40 mouse cellular contexts compared by ENCODE assay signal in genomic region chr17:23574130-23574529, GRCm38 (mm10). TPM values are rescaled to one million over a fixed set of nuclear protein-coding genes. Genes with fewer than 3 reads are reported as not detected.
"Had no signal": no experiment of that assay in that cellular context is flagged by ENCODE, and none has a peak within 500 bp of the region (broad histone marks: within the 10 kb centered on the region; RNA-seq: fewer than 3 reads in every experiment).

No protein-coding gene starts in this region.

- H3K4me3 ChIP-seq: heart, embryonic 10.5 days; heart, embryonic 12.5 days; heart, embryonic 13.5 days; heart, embryonic 15.5 days; hindbrain, embryonic 10.5 days; hindbrain, embryonic 12.5 days; hindbrain, embryonic 13.5 days; hindbrain, embryonic 15.5 days; intestine, embryonic 15.5 days; kidney, embryonic 15.5 days; layer of hippocampus, adult 2 months; left cerebral cortex, adult 2 months had no signal

- H3K27me3 ChIP-seq: heart, embryonic 12.5 days; heart, embryonic 13.5 days; heart, embryonic 15.5 days; hindbrain, embryonic 12.5 days; hindbrain, embryonic 13.5 days; hindbrain, embryonic 15.5 days; intestine, embryonic 15.5 days; kidney, embryonic 15.5 days had no signal

- H3K4me2 ChIP-seq: heart, embryonic 11.5 days; heart, embryonic 12.5 days; heart, embryonic 13.5 days; heart, embryonic 15.5 days; hindbrain, embryonic 12.5 days; hindbrain, embryonic 13.5 days; hindbrain, embryonic 14.5 days; hindbrain, embryonic 15.5 days; intestine, embryonic 15.5 days; kidney, embryonic 15.5 days had no signal

- H3K4me1 ChIP-seq: heart, embryonic 10.5 days; heart, embryonic 12.5 days; heart, embryonic 13.5 days; heart, embryonic 15.5 days; hindbrain, embryonic 10.5 days; hindbrain, embryonic 12.5 days; hindbrain, embryonic 13.5 days; hindbrain, embryonic 15.5 days; intestine, embryonic 15.5 days; kidney, embryonic 15.5 days had no signal

- ATAC-seq: hindbrain, embryonic 16.5 days; hindbrain, postnatal 0 days; inflammation-experienced regulatory T-cells, adult 6 months; intestine, embryonic 16.5 days had no signal

- H3K9me3 ChIP-seq: heart, embryonic 10.5 days; heart, embryonic 15.5 days; hindbrain, embryonic 12.5 days; hindbrain, embryonic 15.5 days; intestine, embryonic 15.5 days had no signal

- H3K27ac ChIP-seq: heart, embryonic 10.5 days; heart, embryonic 13.5 days; heart, embryonic 15.5 days; hindbrain, embryonic 10.5 days; hindbrain, embryonic 12.5 days; hindbrain, embryonic 13.5 days; hindbrain, embryonic 14.5 days; hindbrain, embryonic 15.5 days; hindbrain, postnatal 0 days; intestine, embryonic 15.5 days; kidney, embryonic 15.5 days; kidney, postnatal 0 days; layer of hippocampus, adult 2 months; left cerebral cortex, adult 2 months had no signal

- H3K9ac ChIP-seq: heart, embryonic 12.5 days; heart, embryonic 13.5 days; heart, embryonic 15.5 days; hindbrain, embryonic 12.5 days; hindbrain, embryonic 13.5 days; hindbrain, embryonic 14.5 days; hindbrain, embryonic 15.5 days; intestine, embryonic 15.5 days; kidney, embryonic 15.5 days had no signal

- DNase-seq: heart, postnatal 10 days; heart, postnatal 14 days; heart, postnatal 36 days; heart, postnatal 4 days; kidney, adult 11 months; kidney, adult 18-20 months; kidney, adult 2 months; kidney, adult 8-10 months; kidney, adult 9 months; kidney, postnatal 10 days; kidney, postnatal 14 days; kidney, postnatal 25 days; kidney, postnatal 36 days; kidney, postnatal 4 days; layer of hippocampus, postnatal 36 days had no signal

RNA-seq across cellular contexts. Expression of gene Zscan10, which starts 26.5 kb away (rescaled TPM):
- polyA plus RNA-seq: heart, embryonic 11.5 days; heart, embryonic 12.5 days; heart, embryonic 13.5 days; heart, embryonic 14.5 days; heart, embryonic 15.5 days; heart, embryonic 16.5 days; heart, postnatal 0 days; intestine, embryonic 16.5 days; intestine, postnatal 0 days; kidney, adult 2 months; kidney, embryonic 15.5 days; kidney, embryonic 16.5 days; kidney, postnatal 0 days; large intestine, adult 2 months had no signal
